Mouse (Mus musculus) thymus, adult 2 months (tissue): Measurements from ENCODE around the gene Vps4a.

Experiments used
- CTCF ChIP-seq: fragments of 200-500 bp; IDR thresholded peaks from 2 replicates; pipeline ENCODE4 v1.5.1; 2012; ENCODE audit warnings: mild to moderate bottlenecking, control low read depth, low read length, moderate library complexity, borderline replicate concordance; ENCODE audit not compliant: control insufficient read depth, poor library complexity, insufficient read depth; ENCODE audit errors: extremely low read depth
- POLR2A ChIP-seq: fragments of 200-500 bp; IDR thresholded peaks from 2 replicates; pipeline ENCODE4 v1.6.1; 2012; ENCODE audit warnings: mild to moderate bottlenecking, low read length, control low read depth, moderate library complexity; ENCODE audit not compliant: control insufficient read depth, poor library complexity, insufficient read depth; ENCODE audit errors: extremely low read depth

- TF ChIP-seq CTCF (no peak), POLR2A (no peak)
Observed at GRCm38 (mm10) chr8:106985404-106985821, 45.6 kb upstream of the Vps4a start.
